In genomic region chr6:88898534-88899048, GRCm38 (mm10) we compare ENCODE assay signal across 7 mouse cellular contexts. TPM values are rescaled to one million over a fixed set of nuclear protein-coding genes. Genes with fewer than 3 reads are reported as not detected.
DNase-seq lines count a peak whose midpoint lies in the region; ATAC-seq lines count a peak whose summit lies in the region.

Mcm2 (minus strand) TSS chr6:88898780.

- peak within 1 kb of the TSS; percentile 90 for H3K9ac ChIP-seq in embryonic facial prominence, embryonic 11.5 days (replicated peaks; ENCODE audit: low read length)
- peak within 1 kb of the TSS; percentile 81 for H3K9ac ChIP-seq in midbrain, embryonic 13.5 days (replicated peaks)

- no peaks in the 10 kb centered on the region for H3K9me3 ChIP-seq in embryonic facial prominence, embryonic 11.5 days (replicated peaks; ENCODE audit: control insufficient read depth, low read length)
- H3K9me3 ChIP-seq in limb, embryonic 10.5 days (replicated peaks), result no peaks in the 10 kb centered on the region
- H3K9me3 ChIP-seq in midbrain, embryonic 13.5 days, result no peaks in the 10 kb centered on the region

- peak within 1 kb of the TSS; percentile 74 for H3K4me3 ChIP-seq in embryonic facial prominence, embryonic 11.5 days (ENCODE audit: low read depth, low read length)
- H3K4me3 ChIP-seq in limb, embryonic 10.5 days, result peak within 1 kb of the TSS; percentile 70
- peak within 1 kb of the TSS; percentile 63 for H3K4me3 ChIP-seq in midbrain, embryonic 13.5 days (replicated peaks)

- H3K27ac ChIP-seq in embryonic facial prominence, embryonic 11.5 days (replicated peaks; ENCODE audit: low read depth, low read length), result peak within 1 kb of the TSS; percentile 65
- peak within 1 kb of the TSS; percentile 95 for H3K27ac ChIP-seq in limb, embryonic 10.5 days
- peak within 1 kb of the TSS; percentile 75 for H3K27ac ChIP-seq in midbrain, embryonic 13.5 days

- H3K4me1 ChIP-seq in embryonic facial prominence, embryonic 11.5 days (ENCODE audit: control insufficient read depth, insufficient read depth, low read length), result 0 out of 2 replicates have a peak, but pooled peaks cover 1% of the 10 kb centered on the region
- peaks cover 43% of the 10 kb centered on the region for H3K4me1 ChIP-seq in limb, embryonic 10.5 days
- H3K4me1 ChIP-seq in midbrain, embryonic 13.5 days (replicated peaks), result peaks cover 41% of the 10 kb centered on the region

- DNase-seq in adrenal gland, postnatal 14 days, result peak; percentile 97
- peak; percentile 98 for DNase-seq in embryonic facial prominence, embryonic 11.5 days (ENCODE audit: low spot score)
- DNase-seq in kidney, adult 11 months, result peak; percentile 95
- DNase-seq in limb, embryonic 10.5 days (ENCODE audit: low spot score), result peak; percentile 99
- peak; percentile 93 for DNase-seq in spleen, adult 12 weeks (ENCODE audit: low spot score)

- under 1% methylated on average over 33 of the region's 33 CpGs for WGBS in embryonic facial prominence, embryonic 11.5 days
- WGBS in limb, embryonic 10.5 days, result under 1% methylated on average over 33 of the region's 33 CpGs
- under 1% methylated on average over 33 of the region's 33 CpGs for WGBS in midbrain, embryonic 13.5 days

- peaks cover 5% of the 10 kb centered on the region for H3K36me3 ChIP-seq in embryonic facial prominence, embryonic 11.5 days (replicated peaks; ENCODE audit: control insufficient read depth, insufficient read depth, low read depth, low read length)
- peaks cover 38% of the 10 kb centered on the region for H3K36me3 ChIP-seq in limb, embryonic 10.5 days
- H3K36me3 ChIP-seq in midbrain, embryonic 13.5 days, result peaks cover 11% of the 10 kb centered on the region; the same call in 1 of the 2 replicates

- peak within 1 kb of the TSS; percentile 77 for H3K4me2 ChIP-seq in embryonic facial prominence, embryonic 11.5 days (ENCODE audit: low read depth, low read length)
- peak within 1 kb of the TSS; percentile 88 for H3K4me2 ChIP-seq in midbrain, embryonic 13.5 days (replicated peaks)

- no peaks in the 10 kb centered on the region for H3K27me3 ChIP-seq in embryonic facial prominence, embryonic 11.5 days (ENCODE audit: control insufficient read depth, insufficient read depth, low read length)
- H3K27me3 ChIP-seq in limb, embryonic 10.5 days (ENCODE audit: low read depth, poor library complexity, severe bottlenecking), result no peaks in the 10 kb centered on the region
- no peaks in the 10 kb centered on the region for H3K27me3 ChIP-seq in midbrain, embryonic 13.5 days

- peak; percentile 66 for ATAC-seq in embryonic facial prominence, embryonic 11.5 days (replicated peaks; ENCODE audit: insufficient number of reproducible peaks, low FRiP score, low TSS enrichment, low read depth)
- ATAC-seq in granulocyte monocyte progenitor cell, adult 5-6 weeks (replicated peaks; ENCODE audit: poor library complexity, severe bottlenecking), result peak; percentile 61
- ATAC-seq in midbrain, embryonic 13.5 days, result peak; percentile 73

RNA-seq across cellular contexts. Expression of gene Mcm2, which starts in this region (rescaled TPM):
- total RNA-seq in adrenal gland, postnatal 14 days (2021), result 53.9 and 60.2 TPM in 2 replicates
- 202 and 203 TPM in 2 replicates for polyA plus RNA-seq in embryonic facial prominence, embryonic 11.5 days (2014; fragmentation: Nextera tagmentation; extraction: Ambion mirVana)
- total RNA-seq in granulocyte monocyte progenitor cell, adult 5-6 weeks (2014; fragmentation: Nextera tagmentation), result 148 and 183 TPM in 2 replicates
- 153 and 168 TPM in 2 replicates for total RNA-seq in granulocyte monocyte progenitor cell, adult 5-6 weeks (2017)
- 281 and 283 TPM in 2 replicates for polyA plus RNA-seq in limb, embryonic 10.5 days (2016; fragmentation: Nextera tagmentation; extraction: Ambion mirVana)
- 66.2 and 71.9 TPM in 2 replicates for polyA plus RNA-seq in midbrain, embryonic 13.5 days (2015; fragmentation: Nextera tagmentation; extraction: Ambion mirVana)

Comparison
In these comparisons a context has a peak if more than half of its experiments do, and no peak if none do; other contexts are left out.
1. Peak in every context shown above with its lines: DNase-seq, ATAC-seq, H3K4me3 ChIP-seq and H3K27ac ChIP-seq.